In genomic region chr11:20477183-20478037, GRCm38 (mm10) we compare ENCODE assay signal across 7 mouse cellular contexts.
DNase-seq lines count a peak whose midpoint lies in the region; ATAC-seq and TF ChIP-seq lines count a peak whose summit lies in the region.

No protein-coding gene starts in this region.

- no peak overlapping the region; the same call in 1 of the 2 replicates for H3K27ac ChIP-seq in forebrain, embryonic 12.5 days
- peak overlapping the region; percentile 71 for H3K27ac ChIP-seq in layer of hippocampus, adult 2 months

- peak overlapping the region; percentile 36 for H3K4me2 ChIP-seq in forebrain, embryonic 12.5 days

- TF ChIP-seq CTCF in layer of hippocampus, adult 2 months (conservative IDR thresholded peaks at IDR 0.05), result peak; percentile 69

- intact Hi-C loops in heart, postnatal 36 days (cut with DNase I), result loop anchor here (2.0 to 5.0 kb wide), 3 partner anchors 23 to 161 kb away; partner anchors contain the start of gene Sertad2

- H3K27me3 ChIP-seq in forebrain, embryonic 12.5 days, result no peaks in the 10 kb centered on the region

- 14% methylated on average over 19 of the region's 19 CpGs for WGBS in forebrain, embryonic 12.5 days

- DNase-seq in R1 (ENCODE audit: low read depth, low spot score), result peak; percentile 99
- peak; percentile 66 to 76 for DNase-seq in heart, postnatal 36 days
- no peak for DNase-seq in layer of hippocampus, adult 2 months (ENCODE audit: low spot score in 2 of 2)
- peak; percentile 72 for DNase-seq in lung, postnatal 10 days
- peak; percentile 48 for DNase-seq in ovary, postnatal 36 days (ENCODE audit: low spot score)

- peak; percentile 74 for ATAC-seq in cerebellum, adult (ENCODE audit: insufficient number of reproducible peaks, low FRiP score, low TSS enrichment)
- peak; percentile 67 for ATAC-seq in forebrain, embryonic 12.5 days (ENCODE audit: low FRiP score)

- peaks cover 8% of the 10 kb centered on the region for H3K4me1 ChIP-seq in forebrain, embryonic 12.5 days

- H3K9ac ChIP-seq in forebrain, embryonic 12.5 days, result no peak overlapping the region

- no peaks in the 10 kb centered on the region for H3K36me3 ChIP-seq in forebrain, embryonic 12.5 days (replicated peaks)

- H3K9me3 ChIP-seq in forebrain, embryonic 12.5 days, result no peaks in the 10 kb centered on the region

- no peak overlapping the region for H3K4me3 ChIP-seq in forebrain, embryonic 12.5 days (replicated peaks)
- peak overlapping the region; percentile 19 for H3K4me3 ChIP-seq in layer of hippocampus, adult 2 months

Comparison
In these comparisons a context has a peak if more than half of its experiments do, and no peak if none do; other contexts are left out.
1. DNase-seq: peak in R1 (single experiment), heart, postnatal 36 days (2 of 2), lung, postnatal 10 days (single experiment) and ovary, postnatal 36 days (single experiment); none in layer of hippocampus, adult 2 months (0 of 2).